Mouse (Mus musculus): ENCODE results near the gene Bmp8a. TPM values are rescaled to one million over a fixed set of nuclear protein-coding genes. Genes with fewer than 3 reads are reported as not detected.
"Not testable (repeated sequence)": the region's sequence is repeated elsewhere in the genome, so short reads cannot be mapped to it uniquely, and the experiment has no call there.

The Bmp8a gene
- polyA plus RNA-seq, 1 experiment from 2014 or later: 0.23 TPM

DNA sequence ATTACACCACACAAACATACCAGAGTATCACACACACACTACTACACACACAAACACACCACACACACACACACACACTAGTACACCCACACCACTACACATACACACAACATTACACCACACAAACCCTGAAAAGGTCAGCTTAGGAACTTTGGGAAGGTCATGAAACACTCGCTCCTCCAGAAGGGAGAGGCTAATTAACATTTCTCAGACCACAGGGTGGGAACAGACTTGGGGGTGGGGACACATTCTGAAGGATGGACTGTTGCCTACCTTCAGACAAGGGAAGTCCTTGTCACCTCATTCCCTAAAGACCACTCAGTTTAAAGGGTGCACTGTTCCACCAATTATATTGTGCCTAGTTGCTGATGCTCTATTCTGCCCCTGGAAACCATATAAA is 11.1 kb downstream of the Bmp8a start:
- not testable (repeated sequence) for DNase-seq (ENCODE audit: low spot score)

DNA sequence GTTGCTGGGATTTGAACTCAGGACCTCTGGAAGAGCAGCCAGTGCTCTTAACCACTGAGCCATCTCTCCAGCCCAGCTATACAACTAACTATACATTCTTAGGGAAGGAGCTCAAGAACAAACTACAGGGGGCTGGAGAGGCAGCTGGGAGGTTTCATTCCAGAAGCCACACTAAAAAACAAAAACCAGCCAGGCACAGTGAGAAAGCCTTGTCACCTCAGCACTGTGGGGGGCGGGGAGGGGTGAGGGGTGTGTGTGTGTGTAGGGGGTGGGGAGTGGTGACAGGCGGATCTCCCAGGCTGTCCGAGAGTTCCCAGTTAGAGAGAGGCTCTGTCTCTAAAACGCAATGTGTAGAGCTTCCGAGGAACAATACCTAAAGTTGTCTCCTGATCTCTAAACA is 11.7 kb downstream of the Bmp8a start:
- no peak for DNase-seq (ENCODE audit: low spot score)

- DNase-seq (ENCODE audit: low spot score): no peak
These were observed 14.1 kb downstream of the Bmp8a start for GRCm38 (mm10) chr4:123328946-123329345.

DNA sequence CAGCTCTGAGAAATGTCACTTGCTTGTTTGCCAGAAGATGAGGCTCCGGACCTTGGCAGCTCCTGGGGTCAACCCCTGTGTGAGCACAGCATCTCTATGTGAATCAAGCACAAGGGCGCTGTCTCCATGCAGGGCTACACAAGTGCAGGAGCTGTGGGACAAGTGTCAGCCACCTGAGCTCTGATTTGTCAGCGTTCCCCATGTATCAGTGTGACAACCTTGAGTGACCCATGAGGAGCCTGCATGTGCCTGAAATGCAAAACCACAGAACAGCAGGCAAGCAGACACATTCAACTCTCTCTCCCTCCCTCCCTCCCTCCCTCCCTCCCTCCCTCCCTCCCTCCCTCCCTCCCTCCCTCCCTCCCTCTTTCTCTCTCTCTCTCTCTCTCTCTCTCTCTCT is 15.4 kb downstream of the Bmp8a start:
- DNase-seq (ENCODE audit: low spot score): no peak

- DNase-seq (ENCODE audit: low spot score): no peak
These were observed 17.0 kb downstream of the Bmp8a start for GRCm38 (mm10) chr4:123326087-123326486.

GRCm38 (mm10) chr4:123323534-123323933 is 19.5 kb downstream of the Bmp8a start, which contains the start of gene Oxct2a:
Oxct2a (minus strand) TSS chr4:123323634.
- DNase-seq (ENCODE audit: low spot score): no peak

DNA sequence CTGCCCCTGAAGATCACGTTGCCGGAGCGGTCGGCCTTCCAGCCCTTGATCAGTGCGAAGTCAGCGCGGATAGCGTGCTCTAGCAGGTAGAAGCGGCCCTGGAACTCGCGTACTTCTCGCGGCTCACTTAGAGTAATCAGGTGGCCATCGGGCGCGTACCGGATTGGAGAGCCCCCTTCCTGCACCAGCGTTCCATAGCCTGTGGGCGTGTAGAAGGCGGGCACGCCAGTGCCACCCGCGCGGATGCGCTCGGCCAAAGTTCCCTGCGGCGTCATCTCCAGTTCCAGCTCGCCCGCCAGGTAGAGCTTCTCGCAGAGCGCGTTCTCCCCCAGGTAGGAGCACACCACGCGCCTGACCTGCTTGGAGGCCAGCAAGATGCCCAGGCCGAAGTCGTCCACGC is 20.1 kb downstream of the Bmp8a start:
- DNase-seq (ENCODE audit: low spot score): not testable (repeated sequence)

- no peak for DNase-seq (ENCODE audit: low spot score)
These were observed 28.6 kb downstream of the Bmp8a start for GRCm38 (mm10) chr4:123314497-123314896.

DNA sequence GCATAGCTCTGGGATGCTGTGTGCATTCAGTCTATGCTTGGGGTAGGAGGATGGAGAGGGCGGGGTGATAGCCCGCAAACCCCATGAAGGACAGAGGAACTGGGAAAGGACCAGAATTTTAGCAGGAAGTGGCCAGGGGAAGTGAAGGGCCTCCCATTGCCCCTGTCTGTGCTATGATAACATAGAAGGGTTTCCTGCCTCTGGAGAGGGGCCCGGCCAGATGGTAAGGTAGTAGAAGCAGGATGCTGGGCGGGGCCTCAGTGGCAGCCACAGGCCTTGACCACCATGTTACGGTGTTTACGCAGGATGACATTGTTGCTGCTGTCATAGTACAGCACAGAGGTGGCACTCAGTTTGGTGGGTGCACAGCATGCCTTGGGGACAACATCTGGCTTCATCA is 30.0 kb downstream of the Bmp8a start:
- DNase-seq (ENCODE audit: low spot score): peak; percentile 10

GRCm38 (mm10) chr4:123311845-123312244 is 31.2 kb downstream of the Bmp8a start:
- DNase-seq (ENCODE audit: low spot score): no peak

DNA sequence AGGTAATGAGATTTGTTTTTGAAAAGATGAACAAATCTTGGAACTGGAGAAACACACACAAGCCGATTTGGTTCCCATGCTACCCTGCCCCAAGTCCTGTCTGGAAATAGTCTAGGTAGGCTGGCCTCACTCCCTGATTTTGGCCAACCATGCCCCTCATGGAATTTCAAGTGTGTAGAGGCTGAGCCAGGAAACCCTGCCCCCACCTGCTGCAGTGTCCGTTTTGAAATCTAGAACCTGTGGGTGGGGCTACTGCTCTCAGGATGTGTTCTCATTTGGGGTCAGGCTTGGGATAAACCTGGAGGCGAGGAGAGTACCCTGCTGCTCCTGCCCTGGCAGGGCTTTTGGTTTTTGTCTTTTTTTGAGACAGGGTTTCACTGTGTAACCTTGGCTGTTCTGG is 34.8 kb downstream of the Bmp8a start:
- no peak for DNase-seq (ENCODE audit: low spot score)

GRCm38 (mm10) chr4:123306999-123307398 is 36.1 kb downstream of the Bmp8a start:
- no peak for DNase-seq (ENCODE audit: low spot score)

DNA sequence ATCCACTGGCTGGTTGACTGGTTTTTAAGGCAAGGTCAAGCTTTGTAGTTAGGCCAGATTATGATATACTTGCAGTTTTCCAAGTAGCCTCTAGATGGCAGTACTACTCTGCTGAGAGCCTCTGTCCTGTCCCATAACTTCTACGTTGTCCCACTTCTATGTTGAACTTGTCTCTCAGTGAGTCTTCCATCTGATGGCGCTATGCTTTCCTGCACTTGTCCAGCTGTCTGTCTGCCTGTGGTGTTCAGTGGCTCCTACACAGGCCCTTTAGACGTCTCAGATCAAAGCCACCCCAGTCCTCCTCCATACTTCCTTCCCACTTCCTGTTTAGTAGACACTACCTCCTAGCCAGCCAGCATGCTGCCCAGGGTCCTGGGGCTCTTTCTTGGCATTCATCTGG is 37.3 kb downstream of the Bmp8a start:
- peak; percentile 59 for DNase-seq (ENCODE audit: low spot score)

DNA sequence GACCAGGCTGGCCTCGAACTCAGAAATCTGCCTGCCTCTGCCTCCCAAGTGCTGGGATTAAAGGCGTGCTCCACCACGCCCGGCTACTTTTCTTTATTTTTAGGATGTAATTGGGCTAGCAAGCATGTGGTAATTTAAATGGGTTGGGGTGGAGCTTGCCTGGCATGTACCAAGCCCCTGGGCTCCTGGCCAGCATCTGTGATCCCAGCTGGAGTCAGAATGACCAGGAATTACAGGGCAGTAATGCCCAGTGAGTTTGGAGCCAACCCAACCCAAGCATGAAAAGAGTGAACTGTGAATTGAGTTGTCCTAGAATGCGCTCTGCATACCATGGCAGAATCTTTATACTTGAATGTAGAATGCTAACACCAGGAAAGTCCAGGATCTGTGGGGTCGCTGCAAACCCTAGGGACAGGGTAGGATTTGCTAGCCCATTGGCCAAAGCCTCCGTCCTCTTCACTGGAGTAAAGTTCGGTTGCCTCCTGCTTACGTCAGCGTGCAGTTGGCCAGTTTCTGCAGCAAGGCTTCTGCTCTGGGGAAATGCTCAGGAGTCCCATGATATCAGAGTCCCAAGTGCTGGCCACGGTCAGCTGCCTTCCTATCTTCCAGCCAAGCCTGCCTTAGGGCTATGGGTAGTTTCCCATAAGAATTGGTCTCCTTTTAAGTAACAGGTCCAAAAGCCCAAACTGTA is 43.9 kb downstream of the Bmp8a start:
- no peak for DNase-seq (ENCODE audit: low spot score)

- DNase-seq (ENCODE audit: low spot score): no peak
These were observed 44.8 kb downstream of the Bmp8a start for GRCm38 (mm10) chr4:123298226-123298625.

DNA sequence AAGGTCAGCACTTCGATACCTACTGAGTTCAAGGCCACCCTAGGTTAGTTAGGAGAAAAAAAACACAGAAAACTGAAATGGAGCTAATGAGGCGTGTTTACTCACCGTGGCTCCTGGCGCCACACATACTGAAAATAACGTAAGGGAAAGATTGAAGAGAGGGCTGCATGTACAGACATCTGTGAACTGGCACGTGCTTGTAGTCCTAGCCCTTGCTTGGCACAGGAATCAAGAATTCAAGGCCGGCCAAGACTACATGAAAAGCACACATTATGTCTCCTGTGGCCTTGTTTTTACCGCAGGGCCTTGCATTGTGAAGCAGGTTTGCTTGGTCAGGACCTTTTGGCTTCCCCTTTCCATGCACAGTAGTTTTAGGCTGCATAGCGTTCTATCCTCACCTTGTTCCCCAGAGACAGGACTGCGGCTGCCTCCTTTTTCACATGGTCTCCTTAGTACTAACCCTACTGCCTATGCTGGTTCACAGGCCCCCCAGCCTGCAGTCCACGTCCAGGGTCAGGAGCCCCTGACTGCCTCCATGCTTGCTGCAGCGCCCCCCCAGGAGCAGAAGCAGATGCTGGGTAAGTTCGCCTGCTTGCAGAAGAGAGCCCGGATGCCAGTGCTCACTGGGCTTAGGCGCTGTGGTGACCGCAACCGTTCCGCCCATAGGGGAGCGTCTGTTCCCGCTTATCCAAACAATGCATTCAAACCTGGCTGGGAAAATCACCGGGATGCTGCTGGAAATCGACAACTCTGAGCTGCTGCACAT is 45.7 kb downstream of the Bmp8a start:
- DNase-seq (ENCODE audit: low spot score): no peak

DNA sequence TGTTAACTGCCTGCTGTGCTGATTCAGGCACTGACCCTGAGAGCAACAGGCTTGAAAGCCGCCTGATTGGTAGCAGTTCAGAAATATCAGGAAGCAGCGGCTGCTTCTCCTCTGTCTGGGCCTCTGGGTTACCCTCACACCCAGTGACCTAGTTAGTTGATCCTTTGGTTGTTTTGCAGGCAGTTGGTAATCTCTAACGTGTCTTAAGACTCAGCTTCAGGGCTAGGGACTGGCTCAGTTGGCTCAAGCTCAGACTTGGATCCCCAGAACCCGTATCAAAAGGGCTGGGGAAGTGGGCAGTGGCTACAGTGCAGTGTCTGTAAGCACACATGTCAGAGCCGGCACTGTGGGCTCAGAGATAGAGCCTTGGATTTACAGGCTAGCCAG is 46.9 kb downstream of the Bmp8a start:
- no peak for DNase-seq (ENCODE audit: low spot score)

- no peak for DNase-seq (ENCODE audit: low spot score)
These were observed 47.4 kb downstream of the Bmp8a start for GRCm38 (mm10) chr4:123295516-123296147.

- not testable (repeated sequence) for DNase-seq (ENCODE audit: low spot score)
These were observed 48.0 kb downstream of the Bmp8a start for GRCm38 (mm10) chr4:123295026-123295425.

DNA sequence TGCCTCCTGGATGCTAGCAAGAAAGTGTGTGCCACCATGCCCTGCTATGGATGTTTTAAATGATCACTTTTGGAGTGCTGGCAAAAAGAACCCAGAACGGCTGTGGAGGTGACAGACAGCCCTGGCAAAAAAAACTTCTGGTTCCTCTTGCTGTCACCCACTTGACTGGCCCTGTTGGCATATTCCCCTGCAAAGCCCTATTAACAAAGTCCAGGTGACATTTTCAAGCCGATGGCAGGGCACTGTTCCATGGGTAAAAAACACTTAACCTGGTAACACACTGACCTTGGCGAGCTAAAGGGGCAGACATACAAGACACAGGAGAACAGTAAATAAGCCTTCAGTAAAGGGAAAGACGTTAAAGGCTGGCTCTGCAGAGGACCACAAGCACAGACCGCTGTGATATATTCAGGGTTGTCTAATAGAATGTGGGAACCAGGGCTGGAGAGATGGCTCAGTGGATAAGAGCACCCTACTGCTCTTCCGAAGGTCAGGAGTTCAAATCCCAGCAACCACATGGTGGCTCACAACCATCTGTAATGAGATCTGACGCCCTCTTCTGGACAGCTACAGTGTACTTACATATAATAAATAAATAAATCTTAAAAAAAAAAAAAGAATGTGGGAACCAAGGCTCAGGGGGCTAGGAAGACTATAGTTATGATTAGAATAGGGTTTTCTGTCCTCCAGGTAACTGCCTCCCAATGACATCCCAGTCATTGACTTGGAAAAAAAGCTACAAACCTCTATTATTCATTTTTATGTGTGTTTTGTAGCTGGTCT is 49.2 kb downstream of the Bmp8a start:
- DNase-seq (ENCODE audit: low spot score): no peak

- no peak for DNase-seq (ENCODE audit: low spot score)
These were observed 50.1 kb downstream of the Bmp8a start for GRCm38 (mm10) chr4:123292989-123293388.

GRCm38 (mm10) chr4:123292390-123292789 is 50.7 kb downstream of the Bmp8a start:
- DNase-seq (ENCODE audit: low spot score): no peak
